Mouse (Mus musculus) liver, embryonic 18 days (tissue): ENCODE results near the gene 1110051M20Rik. TPM values are rescaled to one million over a fixed set of nuclear protein-coding genes. Genes with fewer than 3 reads are reported as not detected.

Source experiments
- polyA plus RNA-seq: library from polyadenylated mRNA; depleted of rRNA; stranded (reverse); fragments of >200 nt; gene quantifications from 2 replicates; pipeline ENCODE4 v1.2.3, GENCODE M21; 2012; rRNA removed

The 1110051M20Rik gene
- 2.1 and 2.3 TPM in 2 replicates for polyA plus RNA-seq

DNA sequence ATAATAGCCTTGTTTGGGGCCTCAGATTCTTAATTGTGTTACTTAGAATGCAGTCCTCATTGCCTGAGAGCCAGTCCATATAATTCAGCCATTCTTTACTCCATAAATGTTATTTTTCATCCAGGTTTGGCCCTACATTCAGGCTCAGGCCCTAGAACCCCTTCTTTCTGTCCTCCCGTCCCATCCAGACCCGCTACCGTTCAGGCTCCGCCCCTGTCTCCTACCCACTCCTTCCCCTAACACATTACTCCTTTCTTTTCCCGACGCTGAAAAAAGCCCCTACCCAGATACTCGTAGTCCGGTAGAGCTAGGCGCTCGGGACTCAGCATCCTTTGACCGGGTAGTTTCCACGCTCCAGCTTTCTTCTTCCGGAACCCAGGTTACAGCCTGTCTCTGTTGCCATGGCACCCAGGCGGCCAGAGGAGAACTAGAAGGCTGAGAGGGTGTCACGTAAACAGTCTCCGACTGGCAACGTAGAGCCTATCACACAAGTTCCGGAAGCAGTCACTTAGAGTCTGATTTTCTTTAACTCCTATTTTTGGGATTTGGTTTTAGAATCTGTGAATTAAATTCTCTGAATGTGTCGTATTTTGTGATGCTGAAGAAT is at the start of gene 1110051M20Rik:
TSS of gene 1110051M20Rik (minus strand) at position 419 of the 607 bp plus-strand sequence.

DNA sequence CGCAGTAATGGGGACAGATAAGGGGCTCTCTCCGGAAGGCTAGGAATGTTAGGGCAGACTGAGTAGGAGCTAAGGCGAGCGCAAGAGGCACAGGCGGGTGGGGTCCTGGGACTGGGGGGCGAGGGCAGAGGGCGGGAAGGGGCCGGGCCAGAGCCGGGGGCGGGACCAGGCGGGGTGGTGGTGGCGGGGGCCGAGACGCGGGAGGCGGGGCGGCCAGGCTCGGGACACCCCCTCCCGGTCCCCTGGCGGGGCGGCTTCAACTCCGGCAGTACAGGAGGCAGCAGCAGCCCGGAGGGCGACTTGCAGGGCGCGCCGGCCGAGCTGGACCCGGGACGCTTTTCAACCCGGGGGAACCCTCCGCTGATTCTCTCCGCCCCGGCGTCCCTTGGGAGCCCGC is 12.8 kb upstream of the 1110051M20Rik start, which contains the start of gene Lrp4:
TSS of gene Lrp4 (plus strand) at position 253 of the 397 bp plus-strand sequence.

DNA sequence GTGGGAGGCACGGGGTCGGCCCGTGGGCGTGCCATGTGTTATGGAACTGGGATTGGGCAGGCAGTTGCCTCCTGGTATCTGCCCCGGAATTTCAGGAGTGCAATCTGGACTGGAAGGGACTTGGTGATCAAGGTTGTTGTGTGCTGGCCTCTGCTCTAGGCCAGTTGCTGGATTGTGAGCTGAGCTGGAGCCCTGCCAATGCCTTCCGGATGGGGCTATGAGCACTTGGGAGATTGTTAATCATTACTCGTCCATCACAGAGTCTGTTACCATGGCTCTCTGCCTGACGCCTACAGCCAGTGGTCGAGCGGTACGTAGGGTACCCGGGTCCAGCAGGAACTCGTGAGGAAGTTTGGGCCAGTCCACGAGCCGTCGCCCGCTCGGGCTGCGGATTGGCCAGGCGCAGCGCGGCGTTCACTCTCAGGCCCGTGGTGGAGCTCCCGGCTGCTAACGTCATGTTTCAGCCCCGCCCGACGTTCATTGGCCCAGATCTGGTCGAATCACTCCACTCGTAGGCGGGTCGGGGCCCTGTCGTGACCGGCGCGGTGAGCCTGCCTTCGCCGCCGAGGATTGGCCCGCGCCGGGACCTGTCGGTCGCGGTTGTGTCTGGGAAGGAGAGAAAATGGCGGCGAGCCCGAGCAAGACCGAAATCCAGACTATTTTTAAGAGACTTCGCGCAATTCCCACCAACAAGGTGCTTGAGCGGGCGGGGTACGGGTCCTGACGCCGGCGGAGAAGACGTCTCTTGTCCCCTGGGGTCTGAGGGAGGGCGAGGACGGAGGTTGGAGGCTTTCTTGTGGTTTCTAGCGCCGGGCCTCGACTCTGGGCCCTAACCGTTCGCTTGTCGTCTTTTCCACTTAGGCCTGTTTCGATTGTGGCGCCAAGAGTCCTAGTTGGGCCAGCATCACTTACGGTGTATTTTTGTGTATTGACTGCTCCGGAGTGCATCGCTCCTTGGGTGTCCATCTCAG is 179.5 kb downstream of the 1110051M20Rik start, which contains the start of gene Arfgap2:
TSS of gene Arfgap2 (plus strand) at position 264 of the 971 bp plus-strand sequence.

DNA sequence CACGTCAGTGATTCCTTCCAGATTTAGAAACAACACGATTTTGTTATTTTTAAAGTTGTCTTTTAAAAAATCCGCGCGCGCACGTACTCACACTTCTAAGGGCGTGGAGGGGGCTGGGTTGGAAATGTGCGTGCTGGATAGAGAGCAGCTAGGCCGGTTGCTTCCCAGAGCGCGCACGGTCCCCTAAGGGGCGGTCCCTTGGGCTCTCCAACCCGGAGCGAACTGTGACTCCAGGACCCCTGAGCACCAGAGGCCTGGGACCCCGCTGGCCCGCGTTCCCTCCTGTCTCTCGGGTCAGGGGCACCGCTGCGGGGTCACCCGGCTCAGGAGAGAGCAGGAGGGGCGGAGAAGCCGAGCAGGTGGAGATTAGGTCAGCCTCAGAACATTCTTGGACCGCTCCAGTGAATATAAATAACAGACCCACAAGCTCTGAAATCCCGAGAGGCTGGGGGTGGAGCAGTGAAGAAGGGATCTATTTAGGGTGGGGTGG is 188.8 kb downstream of the 1110051M20Rik start, which contains the start of gene Pacsin3:
TSS of gene Pacsin3 (plus strand) at position 294 of the 490 bp plus-strand sequence.

DNA sequence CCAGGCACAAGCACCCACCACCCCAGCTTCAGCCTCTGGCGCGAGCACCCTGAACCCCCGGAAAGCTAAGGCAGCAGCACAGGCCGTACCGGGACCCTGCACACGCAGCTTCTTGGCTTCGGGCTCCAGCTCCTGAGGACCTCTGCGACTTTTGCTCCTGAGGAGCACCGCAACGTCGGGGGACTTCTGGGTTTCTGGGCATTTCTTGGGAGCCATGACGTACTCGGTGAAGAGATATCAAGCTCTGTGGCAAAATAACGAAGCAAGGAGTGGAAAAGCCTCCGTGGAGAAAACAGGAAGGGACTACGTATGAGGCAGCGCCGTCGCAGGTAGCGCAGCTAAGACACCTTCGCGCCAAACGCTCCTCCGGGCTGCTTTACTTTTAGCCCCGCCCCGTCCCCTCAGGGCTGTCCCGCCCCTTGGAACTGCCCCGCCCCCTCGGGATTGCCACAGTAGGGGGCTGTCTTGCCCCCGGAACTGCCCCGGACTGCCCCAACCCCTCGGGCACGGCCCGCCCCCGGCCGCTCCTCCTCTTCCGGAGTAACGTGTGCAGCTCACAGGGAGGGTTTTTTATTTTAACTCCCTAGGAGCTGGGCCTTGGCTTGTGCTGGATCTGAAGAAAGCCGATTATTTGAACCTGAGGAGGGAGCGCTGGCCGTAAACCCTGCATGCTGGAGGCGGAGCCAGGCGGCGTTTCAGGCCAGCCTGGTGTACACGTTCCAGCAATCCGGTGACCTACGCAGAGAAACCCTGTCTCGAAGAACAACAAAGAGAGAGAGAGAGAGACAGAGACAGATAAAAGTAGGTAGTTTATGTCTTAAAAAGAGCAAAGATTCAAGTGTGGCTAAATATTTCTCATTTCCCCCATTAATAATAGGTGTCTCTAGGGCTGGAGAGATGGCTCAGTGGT is 207.6 kb downstream of the 1110051M20Rik start, which contains the start of gene Ddb2:
TSS of gene Ddb2 (minus strand) at position 382 of the 910 bp plus-strand sequence.

Other genes with a start within 250 kb of the 1110051M20Rik start
- 30.5 and 31.6 TPM in 2 replicates for gene Nr1h3, start 241.9 kb downstream of the 1110051M20Rik start, polyA plus RNA-seq
- 11.1 and 11.3 TPM in 2 replicates for gene Acp2, start 241.8 kb downstream of the 1110051M20Rik start, polyA plus RNA-seq
- gene Ddb2, start 207.7 kb downstream of the 1110051M20Rik start, polyA plus RNA-seq: 8.3 and 10.3 TPM in 2 replicates
- gene Pacsin3, start 188.8 kb downstream of the 1110051M20Rik start, polyA plus RNA-seq: 19.4 and 20.2 TPM in 2 replicates
- 25.8 and 26.6 TPM in 2 replicates for gene Arfgap2, start 179.7 kb downstream of the 1110051M20Rik start, polyA plus RNA-seq
- 2.0 and 2.7 TPM in 2 replicates for gene Lrp4, start 12.8 kb upstream of the 1110051M20Rik start, polyA plus RNA-seq
- gene Ckap5, start 82.1 kb upstream of the 1110051M20Rik start, polyA plus RNA-seq: 10.6 and 11.2 TPM in 2 replicates
- gene F2, start 191.7 kb upstream of the 1110051M20Rik start, polyA plus RNA-seq: 1,295 and 1,309 TPM in 2 replicates
- gene Zfp408, start 205.1 kb upstream of the 1110051M20Rik start, polyA plus RNA-seq: 5.1 and 6.7 TPM in 2 replicates
- gene Arhgap1, start 205.2 kb upstream of the 1110051M20Rik start, polyA plus RNA-seq: 23.7 and 24.9 TPM in 2 replicates